ENCODE assay signal across 9 mouse cellular contexts in genomic region chr8:124283644-124284332, GRCm38 (mm10). TPM values are rescaled to one million over a fixed set of nuclear protein-coding genes. Genes with fewer than 3 reads are reported as not detected.
DNase-seq lines count a peak whose midpoint lies in the region; ATAC-seq and TF ChIP-seq lines count a peak whose summit lies in the region.
"Had no signal": no experiment of that assay in that cellular context is flagged by ENCODE, and none has a peak within 500 bp of the region (broad histone marks: within the 10 kb centered on the region; RNA-seq: fewer than 3 reads in every experiment).

No protein-coding gene starts in this region.

- H3K4me2 ChIP-seq in heart, postnatal 0 days (ENCODE audit: low read depth, low read length) = no peak overlapping the region
- H3K4me2 ChIP-seq in embryonic facial prominence, embryonic 14.5 days (ENCODE audit: low read depth, low read length) = no peak overlapping the region

- 56% methylated on average over 11 of the region's 11 CpGs for WGBS in heart, postnatal 0 days
- 38% methylated on average over 10 of the region's 11 CpGs for WGBS in embryonic facial prominence, embryonic 14.5 days
- 65% methylated on average over 11 of the region's 11 CpGs for WGBS in limb, embryonic 10.5 days

- H3K27me3 ChIP-seq in heart, postnatal 0 days (ENCODE audit: control insufficient read depth, insufficient read depth, low read length) = no peaks in the 10 kb centered on the region
- H3K27me3 ChIP-seq in embryonic facial prominence, embryonic 14.5 days (replicated peaks; ENCODE audit: control insufficient read depth, insufficient read depth, low read length) = no peaks in the 10 kb centered on the region
- no peaks in the 10 kb centered on the region for H3K27me3 ChIP-seq in limb, embryonic 10.5 days (ENCODE audit: low read depth, poor library complexity, severe bottlenecking)

- TF ChIP-seq CTCF in heart, postnatal 0 days (IDR thresholded peaks at IDR 0.05; ENCODE audit: low read depth) = no peak

- H3K27ac ChIP-seq in heart, postnatal 0 days (ENCODE audit: low read depth) = peak overlapping the region; percentile 83
- peak overlapping the region; percentile 71 for H3K27ac ChIP-seq in embryonic facial prominence, embryonic 14.5 days (replicated peaks; ENCODE audit: low read depth, low read length)
- peak overlapping the region; percentile 75 for H3K27ac ChIP-seq in limb, embryonic 10.5 days

- H3K36me3 ChIP-seq in heart, postnatal 0 days (replicated peaks; ENCODE audit: control insufficient read depth, insufficient read depth, low read length) = no peaks in the 10 kb centered on the region
- H3K36me3 ChIP-seq in embryonic facial prominence, embryonic 14.5 days (ENCODE audit: control insufficient read depth, insufficient read depth, low read length) = no peaks in the 10 kb centered on the region
- H3K36me3 ChIP-seq in limb, embryonic 10.5 days = no peaks in the 10 kb centered on the region

- no peaks in the 10 kb centered on the region for H3K9me3 ChIP-seq in heart, postnatal 0 days (replicated peaks; ENCODE audit: control insufficient read depth, low read length)
- no peaks in the 10 kb centered on the region for H3K9me3 ChIP-seq in embryonic facial prominence, embryonic 14.5 days (ENCODE audit: control insufficient read depth, low read length)
- no peaks in the 10 kb centered on the region for H3K9me3 ChIP-seq in limb, embryonic 10.5 days (replicated peaks)

- no peak for ATAC-seq in heart, postnatal 0 days (ENCODE audit: insufficient read depth, low read depth)
- no peak for ATAC-seq in embryonic facial prominence, embryonic 14.5 days (ENCODE audit: low read depth)
- ATAC-seq in megakaryocyte progenitor cell, adult 5-6 weeks (replicated peaks; ENCODE audit: poor library complexity) = no peak

- DNase-seq in heart, postnatal 0 days (ENCODE audit: low spot score) = no peak
- DNase-seq in heart, postnatal 10 days = no peak
- no peak for DNase-seq in embryonic facial prominence, embryonic 14.5 days (ENCODE audit: low spot score)
- no peak for DNase-seq in limb, embryonic 10.5 days (ENCODE audit: low spot score)
- peak; percentile 22 for DNase-seq in retina, postnatal 1 day
- no peak for DNase-seq in testis, postnatal 14 days (ENCODE audit: low spot score)
- DNase-seq in right cerebral cortex, postnatal 4 days = no peak
- DNase-seq: layer of hippocampus, adult 9-11 months had no signal

- no peak overlapping the region; the same call in 1 of the 2 replicates for H3K9ac ChIP-seq in heart, postnatal 0 days (replicated peaks; ENCODE audit: low read depth, low read length)
- peak overlapping the region; percentile 44; the same call in 1 of the 2 replicates for H3K9ac ChIP-seq in embryonic facial prominence, embryonic 14.5 days (ENCODE audit: low read depth, low read length)

- no peak overlapping the region for H3K4me3 ChIP-seq in heart, postnatal 0 days (ENCODE audit: low read depth, low read length)
- no peak overlapping the region for H3K4me3 ChIP-seq in embryonic facial prominence, embryonic 14.5 days (ENCODE audit: low read depth, low read length)
- no peak overlapping the region for H3K4me3 ChIP-seq in limb, embryonic 10.5 days

- peaks cover 60% of the 10 kb centered on the region for H3K4me1 ChIP-seq in heart, postnatal 0 days (ENCODE audit: control insufficient read depth, insufficient read depth)
- peaks cover 39% of the 10 kb centered on the region for H3K4me1 ChIP-seq in embryonic facial prominence, embryonic 14.5 days (ENCODE audit: control insufficient read depth, insufficient read depth, low read length)
- H3K4me1 ChIP-seq in limb, embryonic 10.5 days = peaks cover 46% of the 10 kb centered on the region

- intact Hi-C loops in heart, postnatal 10 days (cut with DNase I) = loop anchor here (2.0 to 5.0 kb wide), 2 partner anchors 34 to 51 kb away; no protein-coding TSS in a partner anchor

- no peak for TF ChIP-seq EP300 in heart, postnatal 0 days (IDR thresholded peaks at IDR 0.05; ENCODE audit: low read depth)

RNA-seq across cellular contexts. Expression of gene Galnt2, which starts 52.6 kb away (rescaled TPM):
- 30.0 and 35.4 TPM in 2 replicates for total RNA-seq in heart, postnatal 0 days (2014; rRNA removed; ENCODE audit: low replicate concordance)
- polyA plus RNA-seq in heart, postnatal 0 days (2015; fragmentation: Nextera tagmentation; extraction: Ambion mirVana) = 24.6 and 30.3 TPM in 2 replicates
- 10 to 100 TPM; 45.6 to 51.4 TPM for total RNA-seq in heart, postnatal 10 days (2021)
- 66.1 and 70.0 TPM in 2 replicates for polyA plus RNA-seq in embryonic facial prominence, embryonic 14.5 days (2014; fragmentation: Nextera tagmentation; extraction: Ambion mirVana)
- polyA plus RNA-seq in limb, embryonic 10.5 days (2016; fragmentation: Nextera tagmentation; extraction: Ambion mirVana) = 35.0 and 43.7 TPM in 2 replicates
- 50.8 and 51.2 TPM in 2 replicates for total RNA-seq in megakaryocyte progenitor cell, adult 5-6 weeks (2015)
- total RNA-seq in megakaryocyte progenitor cell, adult 5-6 weeks (2017) = 20.9 and 36.1 TPM in 2 replicates
